Mouse (Mus musculus): ENCODE data around the gene Vkorc1l1. TPM values are rescaled to one million over a fixed set of nuclear protein-coding genes. Genes with fewer than 3 reads are reported as not detected.

Gene Vkorc1l1
- total and polyA plus RNA-seq, 3 experiments, result 12.4 to 17.9 (median 14.3) TPM

- no peak for TF ChIP-seq POLR2A (IDR thresholded peaks at IDR 0.05; ENCODE audit: insufficient read depth, low read depth, low read length)
- TF ChIP-seq CTCF (IDR thresholded peaks at IDR 0.05), result no peak
- no peak for TF ChIP-seq EP300 (IDR thresholded peaks at IDR 0.05; ENCODE audit: insufficient read depth, low read depth, low read length)
- H3K4me1 ChIP-seq (ENCODE audit: control insufficient read depth, insufficient read depth, low read length), result peaks cover 1% of the 10 kb centered on the region; the same call in 1 of the 2 replicates
- WGBS, result 92% methylated on average over 7 of the region's 7 CpGs
Measured at GRCm38 (mm10) chr5:130022366-130022765, 80.6 kb downstream of the Vkorc1l1 start.

GRCm38 (mm10) chr5:130023067-130023766 is 81.4 kb downstream of the Vkorc1l1 start:
- 41% methylated on average over 12 of the region's 12 CpGs for WGBS
- Histone ChIP-seq H3K27ac (peak overlapping the region; percentile 72), H3K4me1 (ENCODE audit: control insufficient read depth, insufficient read depth, low read length) (peaks cover 1% of the 10 kb centered on the region; the same call in 1 of the 2 replicates), H3K4me3 (peak overlapping the region; percentile 65), H3K79me2 (replicated peaks; ENCODE audit: control insufficient read depth, insufficient read depth, low read length) (no peaks in the 10 kb centered on the region), H3K27me3 (ENCODE audit: control insufficient read depth, insufficient read depth, low read length) (no peaks in the 10 kb centered on the region), H3K36me3 (ENCODE audit: control insufficient read depth, insufficient read depth, low read length) (no peaks in the 10 kb centered on the region), H3K9ac (ENCODE audit: low read depth, low read length) (no peak overlapping the region)
- TF ChIP-seq CTCF (IDR thresholded peaks at IDR 0.05) (no peak), EP300 (IDR thresholded peaks at IDR 0.05; ENCODE audit: insufficient read depth, low read depth, low read length) (no peak), POLR2A (IDR thresholded peaks at IDR 0.05; ENCODE audit: insufficient read depth, low read depth, low read length) (no peak)
- no peak for DNase-seq
- intact Hi-C loops (cut with DNase I), result loop anchor here (1.0 kb wide), 3 partner anchors 15 to 140 kb away; no protein-coding TSS in a partner anchor

More at GRCm38 (mm10) chr5:130022366-130022765, 80.6 kb downstream of the Vkorc1l1 start:
- no peaks in the 10 kb centered on the region for H3K79me2 ChIP-seq (replicated peaks; ENCODE audit: control insufficient read depth, insufficient read depth, low read length)
- DNase-seq, result no peak
- no peak overlapping the region for H3K27ac ChIP-seq
- intact Hi-C loops (cut with DNase I), result no loop called here
- H3K9ac ChIP-seq (ENCODE audit: low read depth, low read length), result no peak overlapping the region
- H3K27me3 ChIP-seq (ENCODE audit: control insufficient read depth, insufficient read depth, low read length), result no peaks in the 10 kb centered on the region
- H3K36me3 ChIP-seq (ENCODE audit: control insufficient read depth, insufficient read depth, low read length), result no peaks in the 10 kb centered on the region
- H3K4me3 ChIP-seq, result no peak overlapping the region

- WGBS, result under 1% methylated on average over 32 of the region's 32 CpGs
- TF ChIP-seq EP300 (IDR thresholded peaks at IDR 0.05; ENCODE audit: insufficient read depth, low read depth, low read length) (peak; percentile 75; the same call in 1 of the 2 replicates), CTCF (IDR thresholded peaks at IDR 0.05) (peak; percentile 89), POLR2A (IDR thresholded peaks at IDR 0.05; ENCODE audit: insufficient read depth, low read depth, low read length) (peak; percentile 62)
- peak overlapping the region; percentile 65 for H3K4me3 ChIP-seq
- H3K79me2 ChIP-seq (replicated peaks; ENCODE audit: control insufficient read depth, insufficient read depth, low read length), result no peaks in the 10 kb centered on the region
- peaks cover 1% of the 10 kb centered on the region; the same call in 1 of the 2 replicates for H3K4me1 ChIP-seq (ENCODE audit: control insufficient read depth, insufficient read depth, low read length)
- peak overlapping the region; percentile 72 for H3K9ac ChIP-seq (ENCODE audit: low read depth, low read length)
- no peaks in the 10 kb centered on the region for H3K36me3 ChIP-seq (ENCODE audit: control insufficient read depth, insufficient read depth, low read length)
- no peaks in the 10 kb centered on the region for H3K27me3 ChIP-seq (ENCODE audit: control insufficient read depth, insufficient read depth, low read length)
- DNase-seq, result peak; percentile 83 to 90
- H3K27ac ChIP-seq, result peak overlapping the region; percentile 72
- intact Hi-C loops (cut with DNase I), result loop anchor here (1.0 kb wide), 3 partner anchors 14 to 139 kb away; no protein-coding TSS in a partner anchor
Measured at GRCm38 (mm10) chr5:130023767-130024539, 82.2 kb downstream of the Vkorc1l1 start.

- H3K4me1 ChIP-seq (ENCODE audit: control insufficient read depth, insufficient read depth, low read length), result peaks cover 1% of the 10 kb centered on the region; the same call in 1 of the 2 replicates
- H3K4me3 ChIP-seq, result no peak overlapping the region
- intact Hi-C loops (cut with DNase I), result no loop called here
- no peak overlapping the region for H3K27ac ChIP-seq
- no peaks in the 10 kb centered on the region for H3K36me3 ChIP-seq (ENCODE audit: control insufficient read depth, insufficient read depth, low read length)
- 59% methylated on average over 5 of the region's 5 CpGs for WGBS
- no peaks in the 10 kb centered on the region for H3K27me3 ChIP-seq (ENCODE audit: control insufficient read depth, insufficient read depth, low read length)
- TF ChIP-seq CTCF (IDR thresholded peaks at IDR 0.05) (no peak), EP300 (IDR thresholded peaks at IDR 0.05; ENCODE audit: insufficient read depth, low read depth, low read length) (no peak), POLR2A (IDR thresholded peaks at IDR 0.05; ENCODE audit: insufficient read depth, low read depth, low read length) (no peak)
- no peak overlapping the region for H3K9ac ChIP-seq (ENCODE audit: low read depth, low read length)
- H3K79me2 ChIP-seq (replicated peaks; ENCODE audit: control insufficient read depth, insufficient read depth, low read length), result no peaks in the 10 kb centered on the region
- no peak for DNase-seq
Measured at GRCm38 (mm10) chr5:130027134-130027533, 85.4 kb downstream of the Vkorc1l1 start.

GRCm38 (mm10) chr5:130027696-130028095 is 85.9 kb downstream of the Vkorc1l1 start:
- peaks cover 1% of the 10 kb centered on the region; the same call in 1 of the 2 replicates for H3K4me1 ChIP-seq (ENCODE audit: control insufficient read depth, insufficient read depth, low read length)
- H3K27ac ChIP-seq, result no peak overlapping the region
- intact Hi-C loops (cut with DNase I), result no loop called here
- TF ChIP-seq POLR2A (IDR thresholded peaks at IDR 0.05; ENCODE audit: insufficient read depth, low read depth, low read length) (no peak), CTCF (IDR thresholded peaks at IDR 0.05) (no peak), EP300 (IDR thresholded peaks at IDR 0.05; ENCODE audit: insufficient read depth, low read depth, low read length) (no peak)
- H3K79me2 ChIP-seq (replicated peaks; ENCODE audit: control insufficient read depth, insufficient read depth, low read length), result no peaks in the 10 kb centered on the region
- 80% methylated on average over 7 of the region's 7 CpGs for WGBS
- no peak overlapping the region for H3K4me3 ChIP-seq
- no peaks in the 10 kb centered on the region for H3K27me3 ChIP-seq (ENCODE audit: control insufficient read depth, insufficient read depth, low read length)
- no peaks in the 10 kb centered on the region for H3K36me3 ChIP-seq (ENCODE audit: control insufficient read depth, insufficient read depth, low read length)
- DNase-seq, result no peak
- no peak overlapping the region for H3K9ac ChIP-seq (ENCODE audit: low read depth, low read length)
